Mouse (Mus musculus): ENCODE data around the gene Maats1.

DNA sequence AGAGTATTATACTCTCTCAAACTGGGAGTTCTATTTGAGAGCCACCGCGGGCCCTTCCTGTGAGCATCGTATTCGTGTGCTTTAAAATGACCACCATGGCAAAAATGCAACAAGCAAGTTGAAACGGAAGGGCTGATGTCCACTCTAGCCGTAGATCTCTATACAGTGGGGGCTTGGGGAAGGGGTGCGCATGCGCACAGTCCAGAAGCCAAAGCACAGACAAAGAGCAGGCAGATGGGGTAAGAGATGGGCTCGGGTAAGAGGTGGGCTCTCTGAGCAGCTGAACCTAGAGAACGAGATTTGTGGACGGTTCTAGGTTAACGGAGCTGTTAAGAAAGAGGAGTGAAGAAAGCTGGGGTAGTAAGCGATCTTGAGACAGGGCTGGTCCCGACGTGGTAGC lies 17.6 kb downstream of the Maats1 start:
- TF ChIP-seq EP300 (IDR thresholded peaks at IDR 0.05; ENCODE audit: low read depth) (no peak), CTCF (IDR thresholded peaks at IDR 0.05; ENCODE audit: low read depth) (no peak)

Data from liver, postnatal 0 days (tissue).